Mouse (Mus musculus) CH12.LX (cell line): Measurements from ENCODE around the gene Pdgfc.

Source experiments
- CTCF ChIP-seq, 2 experiments: IDR thresholded peaks in 1 of 2; conservative IDR thresholded peaks in 1 of 2; 2 replicates each; pipeline ENCODE4 v1.5.1; 2011 to 2012; ENCODE audit warnings: low read depth in 2 of 2, low read length in 2 of 2, improper control_type of control experiment in 1 of 2, inconsistent platforms in 1 of 2, mild to moderate bottlenecking in 1 of 2, moderate library complexity in 1 of 2
- EP300 ChIP-seq: IDR thresholded peaks from 2 replicates; pipeline ENCODE4 v1.6.1; 2011; ENCODE audit warnings: low read length, improper control_type of control experiment
- ETS1 ChIP-seq: conservative IDR thresholded peaks from 2 replicates; pipeline ENCODE4 v1.6.1; 2012; ENCODE audit warnings: low read depth, mild to moderate bottlenecking, inconsistent platforms, low read length, improper control_type of control experiment, moderate library complexity
- HCFC1 ChIP-seq: IDR thresholded peaks from 2 replicates; pipeline ENCODE4 v1.6.1; 2012; ENCODE audit warnings: low read depth, mild to moderate bottlenecking, inconsistent platforms, low read length, improper control_type of control experiment
- JUND ChIP-seq: conservative IDR thresholded peaks from 2 replicates; pipeline ENCODE4 v1.6.1; 2011; ENCODE audit warnings: low read depth, low read length, improper control_type of control experiment
- MAFK ChIP-seq: IDR thresholded peaks from 2 replicates; pipeline ENCODE4 v1.6.1; 2011; ENCODE audit warnings: low read length, improper control_type of control experiment; ENCODE audit not compliant: insufficient replicate concordance
- MAZ ChIP-seq: IDR thresholded peaks from 2 replicates; pipeline ENCODE4 v1.6.1; 2012; ENCODE audit warnings: low read depth, mild to moderate bottlenecking, inconsistent platforms, low read length, improper control_type of control experiment, moderate library complexity
- ZC3H11A ChIP-seq: IDR thresholded peaks from 2 replicates; pipeline ENCODE4 v1.6.1; 2012; ENCODE audit warnings: low read depth, mild to moderate bottlenecking, inconsistent platforms, low read length, improper control_type of control experiment

GRCm38 (mm10) chr3:81215547-81216118 is 179.4 kb downstream of the Pdgfc start:
- TF ChIP-seq HCFC1 (no peak), ETS1 (no peak), JUND (no peak), ZC3H11A (no peak), CTCF (conservative IDR thresholded peaks at IDR 0.05 in 1 of 2, IDR thresholded peaks at IDR 0.05 in 1 of 2; ENCODE audit: low read depth in 2 of 2, low read length in 2 of 2) (no peak), EP300 (no peak), MAZ (no peak), MAFK (no peak)
